Mouse (Mus musculus) kidney, adult 2 months (tissue): ENCODE results near the gene Serpine2.

Experiments used
- CTCF ChIP-seq: fragments of 200-500 bp; conservative IDR thresholded peaks from 2 replicates; pipeline ENCODE4 v1.5.1; 2011; ENCODE audit warnings: low read depth, mild to moderate bottlenecking, control low read depth, low read length, moderate library complexity, mixed read lengths; ENCODE audit not compliant: insufficient read depth, insufficient read length
- POLR2A ChIP-seq: fragments of 200-500 bp; IDR thresholded peaks from one replicate; pipeline ENCODE4 v1.6.1; 2011; ENCODE audit warnings: low read depth, low read length, control low read depth

- TF ChIP-seq POLR2A (no peak), CTCF (no peak)
These were observed 45.5 kb downstream of the Serpine2 start for GRCm38 (mm10) chr1:79815446-79815845.
